10 mouse cellular contexts compared by ENCODE assay signal in genomic region chr3:109051056-109051945, GRCm38 (mm10). TPM values are rescaled to one million over a fixed set of nuclear protein-coding genes. Genes with fewer than 3 reads are reported as not detected.
A peak's percentile ranks its signal among the peaks of the same experiment; 100 is the strongest.
DNase-seq lines count a peak whose midpoint lies in the region; ATAC-seq and TF ChIP-seq lines count a peak whose summit lies in the region.
"Had no signal": no experiment of that assay in that cellular context is flagged by ENCODE, and none has a peak within 500 bp of the region (broad histone marks: within the 10 kb centered on the region; RNA-seq: fewer than 3 reads in every experiment).

No protein-coding gene starts in this region.

- no peaks in the 10 kb centered on the region for H3K36me3 ChIP-seq in limb, embryonic 14.5 days (ENCODE audit: control insufficient read depth, insufficient read depth, low read length)
- H3K36me3 ChIP-seq in stomach, embryonic 15.5 days: no peaks in the 10 kb centered on the region

- WGBS in limb, embryonic 14.5 days: 21% methylated on average over 11 of the region's 11 CpGs
- WGBS in stomach, embryonic 15.5 days: 23% methylated on average over 11 of the region's 11 CpGs

- ATAC-seq in limb, embryonic 14.5 days (ENCODE audit: low FRiP score, low read depth): 0 out of 2 replicates have a peak, but pooled peaks have one; percentile 9
- no peak for ATAC-seq in stomach, embryonic 15.5 days (ENCODE audit: insufficient read depth, low FRiP score, low read depth)
- ATAC-seq: activated CD4-positive, CD25-positive, alpha-beta regulatory T cell, adult 4 months had no signal

- peak; percentile 18 for DNase-seq in ovary, postnatal 36 days (ENCODE audit: low spot score)
- no peak for DNase-seq in ovary, postnatal 14 days (ENCODE audit: low spot score)
- peak; percentile 47 for DNase-seq in heart, adult 8-10 months (ENCODE audit: low spot score)
- DNase-seq in limb, embryonic 14.5 days (ENCODE audit: low spot score): no peak
- no peak for DNase-seq in frontal cortex, adult 2 months (ENCODE audit: extremely low spot score in 1 of 2, low spot score in 1 of 2)
- DNase-seq in layer of hippocampus, adult 9-11 months: no peak
- DNase-seq in testis, postnatal 10 days (ENCODE audit: low spot score): no peak

- H3K4me3 ChIP-seq in limb, embryonic 14.5 days (replicated peaks; ENCODE audit: low read length): no peak overlapping the region
- no peak overlapping the region for H3K4me3 ChIP-seq in stomach, embryonic 15.5 days (replicated peaks)

- no peaks in the 10 kb centered on the region for H3K27me3 ChIP-seq in limb, embryonic 14.5 days (ENCODE audit: control insufficient read depth, insufficient read depth, low read length)
- no peaks in the 10 kb centered on the region for H3K27me3 ChIP-seq in stomach, embryonic 15.5 days (replicated peaks)

- no peak overlapping the region for H3K27ac ChIP-seq in limb, embryonic 14.5 days (replicated peaks; ENCODE audit: low read depth, low read length)
- no peak overlapping the region for H3K27ac ChIP-seq in stomach, embryonic 15.5 days

- no peak for TF ChIP-seq POLR2A in limb, embryonic 14.5 days (IDR thresholded peaks at IDR 0.05; ENCODE audit: borderline replicate concordance, extremely low read depth, insufficient read depth, insufficient read length)

- no peak overlapping the region for H3K9ac ChIP-seq in limb, embryonic 14.5 days (ENCODE audit: low read depth, low read length, severe bottlenecking)
- H3K9ac ChIP-seq in stomach, embryonic 15.5 days: no peak overlapping the region

- H3K4me2 ChIP-seq in limb, embryonic 14.5 days (replicated peaks; ENCODE audit: low read depth, low read length, severe bottlenecking): no peak overlapping the region
- peak overlapping the region; percentile 11; the same call in 1 of the 2 replicates for H3K4me2 ChIP-seq in stomach, embryonic 15.5 days

- H3K4me1 ChIP-seq in limb, embryonic 14.5 days (ENCODE audit: control insufficient read depth, insufficient read depth, low read length): 0 out of 2 replicates have a peak, but pooled peaks cover 4% of the 10 kb centered on the region
- H3K4me1 ChIP-seq in stomach, embryonic 15.5 days: peaks cover 9% of the 10 kb centered on the region; the same call in 1 of the 2 replicates

- no peaks in the 10 kb centered on the region for H3K9me3 ChIP-seq in limb, embryonic 14.5 days (ENCODE audit: control insufficient read depth, low read length)
- H3K9me3 ChIP-seq in stomach, embryonic 15.5 days: no peaks in the 10 kb centered on the region

RNA-seq across cellular contexts. Expression of gene Fam102b, which starts 23.9 kb away (rescaled TPM):
- total RNA-seq in heart, adult 8-10 months (2022): 10 to 100 TPM in 3 of 4 experiments, 1 to 10 TPM in 1; 8.0 to 11.7 (median 11.0) TPM
- 13.3 and 15.4 TPM in 2 replicates for polyA plus RNA-seq in limb, embryonic 14.5 days (2012; rRNA removed)
- polyA plus RNA-seq in limb, embryonic 14.5 days (2014; fragmentation: Nextera tagmentation; extraction: Ambion mirVana): 16.9 and 20.9 TPM in 2 replicates
- 15.6 and 16.5 TPM in 2 replicates for polyA plus RNA-seq in stomach, embryonic 15.5 days (2015; fragmentation: Nextera tagmentation; extraction: Ambion mirVana)
- 33.7 and 38.4 TPM in 2 replicates for polyA plus RNA-seq in frontal cortex, adult 2 months (2012; rRNA removed)

RNA-seq across cellular contexts. Expression of gene Slc25a54, which starts 29.0 kb away (rescaled TPM):
- not detected for total RNA-seq in heart, adult 8-10 months (2022)
- not detected in 2 replicates for polyA plus RNA-seq in limb, embryonic 14.5 days (2012; rRNA removed)
- polyA plus RNA-seq in limb, embryonic 14.5 days (2014; fragmentation: Nextera tagmentation; extraction: Ambion mirVana): not detected in 2 replicates
- not detected in 2 replicates for polyA plus RNA-seq in stomach, embryonic 15.5 days (2015; fragmentation: Nextera tagmentation; extraction: Ambion mirVana)
- polyA plus RNA-seq in frontal cortex, adult 2 months (2012; rRNA removed): not detected in 2 replicates
- polyA plus RNA-seq: activated CD4-positive, CD25-positive, alpha-beta regulatory T cell, adult 4 months; embryonic facial prominence, embryonic 11.5 days had no signal

Comparison
In these comparisons a context has a peak if more than half of its experiments do, and no peak if none do; other contexts are left out.
1. DNase-seq: peak in ovary, postnatal 36 days (single experiment) and heart, adult 8-10 months (single experiment); none in ovary, postnatal 14 days (single experiment), limb, embryonic 14.5 days (single experiment), frontal cortex, adult 2 months (0 of 2), layer of hippocampus, adult 9-11 months (single experiment) and testis, postnatal 10 days (single experiment).